Comparison of ENCODE assay signal across 7 mouse cellular contexts in genomic region chr17:73882194-73882593, GRCm38 (mm10).
DNase-seq lines count a peak whose midpoint lies in the region; ATAC-seq and TF ChIP-seq lines count a peak whose summit lies in the region.

No protein-coding gene starts in this region.

- peak; percentile 81 to 91 for DNase-seq in adrenal gland, adult (ENCODE audit: inconsistent age in 2 of 2, low spot score in 1 of 2)
- peak; percentile 75 for DNase-seq in gastrocnemius, postnatal 14 days
- DNase-seq in induced T-regulatory cell, adult 2 months (ENCODE audit: low read depth), result peak; percentile 89
- DNase-seq in left cerebral cortex, adult 2 months (ENCODE audit: extremely low spot score in 1 of 2, low spot score in 2 of 2), result peak; percentile 78 to 84
- DNase-seq in mesoderm, embryonic 11.5 days (ENCODE audit: low read depth, low spot score), result peak; percentile 87
- DNase-seq in right cerebral cortex, postnatal 36 days (ENCODE audit: low spot score in 2 of 2), result peak; percentile 45 to 57

- no peak overlapping the region for H3K4me3 ChIP-seq in left cerebral cortex, adult 2 months

- no peak overlapping the region for H3K27ac ChIP-seq in left cerebral cortex, adult 2 months

- peak; percentile 93 for TF ChIP-seq CTCF in left cerebral cortex, adult 2 months (IDR thresholded peaks at IDR 0.05)

- intact Hi-C loops in gastrocnemius, postnatal 14 days (cut with DNase I; ENCODE audit: low total_unique reads), result loop anchor here (5.0 to 10.0 kb wide), 2 partner anchors 307 to 580 kb away; no protein-coding TSS in a partner anchor
- intact Hi-C loops in left cerebral cortex, adult 2 months (cut with DNase I), result loop anchor here (1.0 to 5.0 kb wide), 4 partner anchors 78 to 580 kb away; partner anchors contain the start of gene Ehd3

- ATAC-seq in common myeloid progenitor, adult 5-6 weeks (replicated peaks; ENCODE audit: low read depth, poor library complexity, severe bottlenecking), result peak; percentile 94
